Mouse (Mus musculus) layer of hippocampus, adult 9-10 months (tissue): Measurements from ENCODE around the gene Slc25a17.

Source experiments
- DNase-seq: peaks from one replicate; pipeline ENCODE4 v3.0.0; 2022; ENCODE audit warnings: low spot score

Gene Slc25a17

DNA sequence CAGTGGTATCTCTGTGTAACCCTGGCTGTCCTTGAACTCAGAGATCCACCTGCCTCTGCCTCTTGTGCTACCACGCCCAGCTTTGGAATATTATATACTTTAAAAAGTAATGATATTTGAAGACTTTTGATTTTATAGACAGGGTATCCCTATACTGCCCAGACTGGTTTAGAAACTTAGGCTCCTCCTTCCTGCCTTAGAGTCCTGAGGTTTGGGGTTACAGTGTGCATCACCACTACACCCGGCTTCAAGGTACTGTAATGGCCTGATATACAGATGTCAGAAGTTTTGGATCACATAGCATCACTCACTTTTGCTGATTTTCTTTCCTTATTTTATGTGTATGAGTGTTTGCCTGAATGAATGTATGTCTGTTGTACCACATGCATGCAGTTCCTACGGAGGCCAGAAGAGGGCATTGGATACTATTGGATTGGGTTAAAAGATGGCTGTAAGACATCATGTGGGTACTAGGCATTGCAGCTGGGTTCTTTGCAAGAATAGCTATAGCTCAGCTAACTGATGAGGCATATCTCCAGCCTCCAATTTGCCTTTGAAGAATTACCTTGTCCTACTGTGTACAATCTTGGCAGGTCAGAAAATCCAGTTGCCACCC, 5.4 kb downstream of the Slc25a17 start:
- no peak for DNase-seq

DNA sequence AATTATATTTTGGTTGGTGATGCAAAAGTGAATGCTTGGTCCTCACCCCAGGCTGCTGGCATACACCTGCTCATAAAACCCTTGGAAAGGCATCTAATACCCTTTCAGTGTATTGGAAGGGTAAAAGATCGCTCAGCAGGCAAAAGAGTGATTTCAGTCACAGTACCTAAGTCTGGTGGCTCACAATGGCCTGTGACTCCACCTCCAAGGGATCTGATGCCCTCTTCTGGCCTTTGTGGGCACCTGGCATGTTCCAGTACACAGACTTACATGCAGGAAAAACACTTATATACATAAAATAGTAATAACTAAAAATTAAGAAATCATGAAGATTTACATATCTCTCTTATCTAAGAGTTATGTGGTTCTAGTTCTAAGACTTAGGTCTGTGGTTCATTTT, 8.0 kb downstream of the Slc25a17 start:
- no peak for DNase-seq

DNA sequence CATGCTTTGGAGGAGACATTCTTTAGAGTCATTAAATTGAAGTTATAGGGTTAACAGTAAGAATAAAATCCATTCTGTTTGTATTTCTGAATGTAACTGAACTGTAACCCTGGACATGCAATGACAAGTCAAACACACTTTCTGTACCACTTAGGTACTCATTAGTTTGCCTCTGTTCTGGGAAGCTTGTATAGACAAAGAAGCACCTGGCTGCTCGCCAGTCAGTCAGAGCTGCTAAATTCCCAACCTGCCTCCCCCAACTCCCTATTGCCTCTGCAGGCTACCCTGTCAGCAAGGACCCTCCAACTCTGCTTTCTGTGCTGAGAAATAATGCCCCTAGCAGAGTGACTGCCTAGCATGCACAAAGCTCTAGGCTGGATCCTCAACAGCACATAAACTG, 10.2 kb downstream of the Slc25a17 start:
- DNase-seq: no peak

DNA sequence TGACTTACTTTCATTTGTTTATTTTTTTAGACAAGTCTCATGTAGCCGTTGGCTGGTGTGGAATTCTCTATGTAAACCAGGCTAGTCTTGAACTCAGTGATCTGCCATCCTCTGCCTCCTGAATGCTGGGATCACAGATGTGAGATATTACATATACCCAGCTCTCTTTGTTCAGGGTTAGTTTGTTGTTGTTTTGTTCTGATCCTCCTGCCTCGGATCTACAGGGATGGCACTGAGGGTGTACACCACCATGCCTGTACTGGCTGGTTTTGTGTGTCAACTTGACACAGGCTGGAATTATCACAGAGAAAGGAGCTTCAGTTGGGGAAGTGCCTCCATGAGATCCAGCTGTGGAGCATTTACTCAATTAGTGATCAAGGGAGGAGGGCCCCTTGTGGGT, 12.2 kb downstream of the Slc25a17 start:
- no peak for DNase-seq

DNA sequence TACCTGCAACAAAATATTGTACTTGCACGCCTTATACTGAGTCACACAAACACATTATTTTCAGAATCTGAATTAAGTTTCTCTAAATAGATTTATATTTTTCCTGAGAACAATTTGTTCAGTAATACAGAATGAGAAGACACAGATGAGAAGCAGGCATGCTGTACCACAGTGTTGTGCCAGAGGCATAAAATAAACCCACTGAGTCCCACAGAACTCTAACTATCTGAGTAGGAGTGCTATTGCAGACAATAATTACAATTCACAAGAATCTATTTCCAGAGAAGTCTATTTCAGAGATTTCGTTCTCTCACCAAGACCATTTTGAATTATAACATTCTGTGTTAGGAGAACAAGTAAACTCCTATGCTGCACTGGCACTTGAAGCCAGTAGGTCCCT, 13.1 kb downstream of the Slc25a17 start:
- DNase-seq: no peak

DNA sequence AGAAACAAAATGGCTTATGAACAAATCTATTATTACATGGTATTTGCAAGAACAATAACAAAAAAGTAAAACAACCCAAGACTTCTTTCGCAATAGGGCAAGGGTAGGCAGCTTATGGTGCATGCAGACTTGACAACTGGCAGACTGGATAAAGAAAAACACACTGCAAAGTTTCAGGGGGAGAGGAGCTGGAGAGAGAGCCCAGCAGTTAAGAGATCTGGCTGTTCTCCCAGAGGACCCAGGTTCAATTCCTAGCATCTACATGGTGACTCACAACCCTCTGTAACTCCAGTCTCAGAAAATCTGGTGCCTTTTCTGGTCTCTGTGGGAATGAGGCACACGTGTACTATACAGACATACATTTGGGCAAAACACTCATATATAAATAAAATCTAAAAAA, 19.2 kb downstream of the Slc25a17 start:
- DNase-seq: no peak

DNA sequence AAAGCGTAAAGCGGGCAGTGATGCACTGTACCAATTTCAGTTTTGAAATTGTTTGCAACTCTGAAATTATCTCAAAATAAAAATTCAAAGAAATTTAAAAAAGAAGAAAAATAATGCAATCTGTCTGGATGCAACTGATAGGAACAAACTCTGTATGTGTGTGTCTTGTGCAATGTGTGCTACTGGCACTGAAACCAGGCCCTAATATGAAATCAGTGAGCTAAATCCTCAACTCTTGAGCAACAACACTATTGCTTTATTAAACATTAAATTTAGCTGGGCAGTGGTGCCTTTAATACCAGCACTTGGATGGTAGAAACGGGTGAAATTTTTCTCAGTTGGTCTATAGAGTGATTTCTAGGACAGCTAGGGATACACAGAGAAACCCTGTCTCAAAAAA, 21.5 kb downstream of the Slc25a17 start:
- DNase-seq: no peak

DNA sequence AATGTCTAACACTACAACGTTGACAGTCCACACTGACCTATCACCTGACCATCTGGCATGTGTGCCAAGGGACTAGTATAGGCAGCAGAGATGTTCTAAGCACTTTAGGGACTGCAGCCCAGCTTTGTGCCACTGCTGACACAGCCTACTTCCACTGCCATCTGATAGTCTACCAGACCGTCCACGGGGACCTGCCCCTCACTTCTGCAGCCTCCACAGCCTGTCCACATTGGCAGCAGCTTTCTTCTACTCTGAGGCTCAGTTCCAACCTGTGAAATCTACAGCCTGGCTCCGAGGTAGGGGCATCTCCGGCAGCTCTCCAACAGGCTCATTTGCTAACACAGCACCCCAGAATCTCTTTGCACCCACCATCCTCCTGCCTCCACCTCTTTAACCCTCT, 24.1 kb downstream of the Slc25a17 start:
- no peak for DNase-seq

DNA sequence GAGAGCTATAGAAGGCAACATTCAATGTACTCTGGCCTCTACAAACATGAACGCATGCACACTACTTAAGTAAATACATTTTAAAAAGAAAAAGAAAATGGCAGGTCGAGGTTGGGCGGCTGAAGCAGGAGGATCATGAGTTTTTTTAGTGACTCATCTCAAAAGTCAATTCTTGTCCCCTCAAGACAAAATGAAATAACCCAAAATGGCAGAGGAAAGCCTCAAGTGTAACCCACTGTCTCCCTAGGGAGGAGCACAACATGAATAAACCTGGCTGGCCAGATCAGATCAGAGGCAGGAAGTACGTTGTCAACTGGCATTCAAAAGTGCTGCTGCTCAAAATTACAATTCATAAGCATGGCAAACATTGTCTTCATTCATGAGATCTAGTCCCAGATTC, 28.1 kb downstream of the Slc25a17 start:
- DNase-seq: no peak

DNA sequence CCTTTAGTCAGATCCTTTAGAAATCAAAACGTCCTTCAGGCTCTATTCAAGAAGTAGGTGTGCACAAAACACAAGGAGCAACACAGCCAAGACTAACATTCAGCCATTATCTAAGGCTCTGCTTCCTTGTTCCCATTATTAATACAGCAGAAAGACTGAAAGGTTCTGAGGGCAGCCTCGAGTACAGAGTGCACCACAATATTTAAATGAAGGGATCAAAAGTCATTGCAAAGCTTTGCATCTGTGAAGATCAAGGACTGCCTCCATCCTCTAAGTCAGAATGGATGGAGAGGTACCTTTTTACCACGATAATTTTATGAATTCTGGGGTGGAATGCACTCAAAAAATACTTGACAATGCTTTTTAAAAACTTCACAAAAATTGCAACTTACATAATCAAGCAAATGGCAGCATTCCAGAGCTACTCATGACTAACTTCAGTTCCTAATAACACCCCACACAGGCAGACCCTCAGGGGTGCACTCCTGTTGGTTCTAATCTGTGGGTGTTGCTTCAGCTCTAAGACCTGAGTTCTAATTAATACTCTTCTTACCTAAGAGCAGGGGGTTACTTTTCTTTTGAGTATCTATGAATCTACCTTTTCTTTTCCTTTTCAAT, 29.7 kb downstream of the Slc25a17 start:
- DNase-seq: no peak

DNA sequence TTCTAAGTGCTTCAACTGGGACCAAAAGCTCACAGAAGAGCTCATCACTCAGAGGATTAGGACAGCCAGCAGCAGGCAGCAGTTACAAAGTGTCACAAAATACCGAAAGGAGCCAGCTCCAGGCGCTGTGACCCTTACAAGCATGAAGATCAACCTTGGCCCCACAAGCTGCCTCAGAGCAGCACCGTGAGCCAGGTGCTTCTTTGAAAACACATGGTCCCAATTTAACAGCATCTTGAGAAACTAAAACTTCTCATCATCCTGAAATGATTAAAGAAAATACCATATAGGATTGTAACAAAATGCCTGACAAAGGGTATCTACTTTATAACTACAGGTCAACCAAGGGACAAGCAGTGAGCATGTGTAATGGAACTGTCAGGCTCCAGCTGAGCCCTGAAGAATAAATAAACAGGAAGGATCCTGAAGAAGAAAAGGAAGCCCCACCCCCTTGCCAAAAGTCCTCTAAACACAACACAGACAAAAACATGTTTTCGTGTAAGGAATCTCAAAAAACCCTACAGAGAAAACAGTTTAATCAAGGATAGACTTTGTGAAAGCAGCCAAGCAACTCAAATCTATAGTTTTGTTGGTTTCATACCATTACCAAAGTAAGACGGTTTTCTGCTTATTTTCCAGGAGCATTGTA, 30.8 kb downstream of the Slc25a17 start:
- no peak for DNase-seq

DNA sequence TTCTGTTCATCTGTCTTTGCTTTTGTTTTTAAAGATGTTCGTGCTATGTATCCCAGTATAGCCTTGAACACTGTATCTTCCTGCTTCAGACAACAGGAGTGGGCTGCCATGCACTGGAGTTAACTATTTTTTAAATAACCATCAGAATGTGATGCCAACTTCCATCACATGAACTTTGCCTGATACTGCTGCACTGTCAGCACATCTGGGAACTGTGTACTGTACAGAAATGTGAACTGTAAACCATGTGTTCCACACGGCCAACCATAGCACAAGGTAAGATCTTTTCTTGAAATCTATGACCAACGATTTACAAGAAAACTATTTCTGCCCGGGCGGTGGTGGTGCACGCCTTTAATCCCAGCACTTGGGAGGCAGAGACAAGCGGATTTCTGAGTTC, 33.1 kb downstream of the Slc25a17 start:
- no peak for DNase-seq

DNA sequence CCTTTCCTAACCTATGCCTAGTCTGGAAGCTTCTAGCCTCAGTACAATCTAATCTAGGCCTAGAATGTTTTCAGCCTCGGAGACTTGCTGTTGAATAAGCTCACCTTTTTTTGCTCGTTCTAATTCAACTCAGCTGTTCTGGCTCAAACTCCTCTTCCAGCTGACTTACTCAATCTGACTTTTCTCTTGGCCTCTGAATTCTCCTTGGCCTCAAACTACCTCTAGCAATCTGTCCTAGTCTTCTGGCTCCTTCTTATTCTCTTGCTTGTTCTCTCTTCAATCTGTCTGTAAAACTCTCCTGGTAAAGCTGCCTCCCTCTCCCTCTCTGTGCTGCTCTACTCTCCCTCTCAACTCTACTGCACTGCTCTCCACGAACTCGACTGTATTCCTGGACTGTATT, 35.6 kb downstream of the Slc25a17 start:
- no peak for DNase-seq

DNA sequence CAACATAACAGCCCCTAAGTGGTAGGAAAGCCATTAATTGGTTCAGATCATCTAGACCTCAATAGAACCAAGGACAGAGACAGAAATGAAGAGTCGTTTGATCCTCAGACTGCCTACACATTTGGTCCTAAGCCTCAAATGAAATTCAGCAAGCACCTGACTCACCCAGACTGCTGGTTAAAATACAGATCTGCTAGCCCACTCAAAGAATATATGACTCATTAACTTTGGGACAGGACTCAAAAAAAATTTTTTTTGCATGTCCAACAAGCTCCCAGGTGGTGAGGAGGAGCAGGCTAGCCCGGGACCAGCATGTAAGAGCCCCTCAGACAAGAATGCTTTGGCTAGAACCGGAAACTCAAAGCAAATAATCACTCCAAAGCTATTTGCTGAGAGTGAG, 40.5 kb downstream of the Slc25a17 start:
- DNase-seq: no peak

DNA sequence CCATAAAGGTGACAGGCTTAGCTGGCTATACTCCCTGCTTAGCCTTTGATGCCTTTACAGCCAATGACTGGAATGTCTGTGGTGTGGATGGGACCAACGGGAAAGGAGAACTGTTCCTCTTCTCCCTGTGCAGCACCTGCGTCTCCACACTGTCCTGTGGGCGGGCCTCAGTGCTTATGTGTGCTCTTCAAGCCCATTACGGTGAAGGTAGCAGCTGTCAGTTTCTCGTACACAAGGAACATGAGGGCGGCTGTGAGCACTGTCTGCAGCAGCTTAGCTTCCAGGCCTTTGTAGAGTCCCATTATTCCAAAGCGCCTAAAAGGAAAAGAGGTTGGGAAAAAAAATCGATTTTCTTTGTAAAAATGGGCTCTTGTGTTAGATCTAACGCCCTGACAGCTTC, 41.1 kb downstream of the Slc25a17 start:
- no peak for DNase-seq

DNA sequence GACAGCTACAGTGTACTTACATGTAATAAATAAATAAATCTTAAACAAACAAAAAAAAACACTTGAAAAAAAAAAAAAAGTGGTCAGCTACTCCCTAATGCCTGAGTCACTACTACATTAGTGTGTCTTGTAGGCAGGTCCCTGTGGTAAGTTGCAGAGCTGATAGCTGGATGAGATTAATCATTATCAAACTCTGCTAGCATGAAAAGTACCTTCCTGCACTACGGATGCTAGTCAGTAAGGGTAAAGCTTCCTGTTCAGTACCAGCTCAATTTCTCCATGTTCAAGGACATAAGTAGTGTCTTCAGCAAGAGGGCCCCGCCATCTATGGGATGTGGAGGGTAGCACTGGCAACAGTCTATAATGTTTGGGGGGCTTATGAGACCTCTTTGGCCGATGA, 46.7 kb downstream of the Slc25a17 start:
- DNase-seq: no peak

DNA sequence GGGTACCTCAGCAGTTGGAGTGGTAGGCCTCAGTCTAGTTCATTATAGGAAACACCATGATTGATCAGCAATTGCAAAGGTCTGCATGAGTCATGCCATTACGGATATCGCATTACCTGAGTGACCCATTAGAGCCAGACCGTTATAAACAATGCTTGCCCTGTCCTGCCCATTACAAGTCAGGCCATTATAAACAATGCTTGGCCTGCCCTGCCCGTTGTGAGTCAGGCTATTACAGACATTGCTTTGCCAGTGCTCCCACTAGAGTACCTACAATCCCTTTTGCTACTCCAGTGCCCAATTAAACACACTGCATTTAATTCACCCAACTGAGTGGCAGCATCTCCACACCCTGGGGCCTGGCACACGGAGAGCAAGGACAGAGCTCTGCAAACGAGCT, 49.6 kb downstream of the Slc25a17 start:
- DNase-seq: no peak

DNA sequence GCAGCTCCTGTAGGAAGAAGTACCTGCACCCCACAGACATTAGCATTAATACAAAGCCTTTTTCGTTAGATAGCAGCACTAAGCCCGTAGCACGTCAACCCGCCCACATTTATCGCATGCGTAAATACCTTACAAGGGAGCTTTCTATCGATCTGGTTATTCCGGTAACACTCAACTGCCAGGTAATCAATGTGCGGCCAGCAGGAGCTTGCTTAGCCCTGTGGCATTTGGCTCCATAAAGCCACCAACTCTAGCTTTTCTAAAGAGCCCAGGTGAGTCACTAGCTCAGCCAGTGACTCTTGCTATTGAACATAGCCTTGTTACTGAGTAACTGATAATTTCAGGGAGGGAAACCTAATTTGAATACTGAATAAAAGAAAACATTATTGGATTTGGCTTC, 50.3 kb downstream of the Slc25a17 start:
- DNase-seq: no peak

DNA sequence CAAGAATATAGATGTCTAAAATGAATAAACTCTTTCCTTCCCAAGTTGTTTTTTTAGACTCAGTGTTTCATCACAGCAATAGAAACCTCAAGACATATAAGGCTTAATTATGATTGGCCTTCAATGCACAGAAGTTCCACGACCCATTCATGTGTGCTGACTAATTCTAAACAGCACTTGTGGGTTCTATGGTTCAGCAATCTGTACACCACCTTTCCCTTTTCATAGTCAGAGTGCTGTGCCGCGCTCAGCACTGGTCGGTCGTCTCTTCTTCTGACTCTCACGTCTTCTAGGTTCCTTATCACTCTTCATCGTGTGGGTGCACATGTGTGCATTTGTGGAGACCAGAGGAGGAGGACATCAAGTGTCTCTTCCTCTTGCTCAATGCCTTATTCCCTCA, 52.6 kb downstream of the Slc25a17 start:
- DNase-seq: no peak

DNA sequence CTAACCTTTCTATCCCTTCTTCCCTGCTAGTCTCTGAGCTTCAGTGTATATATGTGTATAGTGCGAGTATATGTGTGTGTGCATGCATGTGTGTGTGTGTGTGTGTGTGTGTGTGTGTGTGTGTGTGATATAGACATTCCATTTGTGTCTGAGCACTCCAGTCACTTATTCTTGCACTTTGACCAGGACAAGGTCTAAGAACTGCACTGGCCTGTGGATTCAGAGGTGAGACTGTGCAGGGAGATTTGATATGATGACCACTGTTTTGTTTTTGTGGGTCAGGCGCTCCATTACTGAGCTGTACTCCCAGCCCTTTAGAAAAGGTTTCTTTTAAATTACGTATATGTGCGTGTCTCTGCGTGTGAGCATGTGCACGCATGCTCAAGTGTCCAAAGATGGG, 54.1 kb downstream of the Slc25a17 start:
- no peak for DNase-seq

DNA sequence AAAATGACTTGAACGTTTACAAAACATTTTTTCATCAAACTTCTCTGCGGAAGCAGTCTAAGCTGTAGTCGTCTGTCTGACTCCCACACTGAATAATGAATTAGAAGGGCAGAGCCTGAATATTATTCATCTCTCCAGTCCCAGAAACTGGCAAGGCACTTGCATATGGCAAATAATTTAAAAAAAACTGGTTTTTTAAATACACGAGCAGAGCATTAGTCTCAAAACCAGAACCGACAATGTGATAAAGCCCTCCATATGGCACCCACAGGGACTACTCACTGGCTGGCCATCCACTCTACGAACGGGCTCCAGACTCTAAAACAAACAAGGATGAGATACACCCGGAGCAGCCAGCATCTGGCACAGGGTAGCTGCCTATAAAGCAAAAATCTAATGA, 55.6 kb downstream of the Slc25a17 start:
- no peak for DNase-seq

DNA sequence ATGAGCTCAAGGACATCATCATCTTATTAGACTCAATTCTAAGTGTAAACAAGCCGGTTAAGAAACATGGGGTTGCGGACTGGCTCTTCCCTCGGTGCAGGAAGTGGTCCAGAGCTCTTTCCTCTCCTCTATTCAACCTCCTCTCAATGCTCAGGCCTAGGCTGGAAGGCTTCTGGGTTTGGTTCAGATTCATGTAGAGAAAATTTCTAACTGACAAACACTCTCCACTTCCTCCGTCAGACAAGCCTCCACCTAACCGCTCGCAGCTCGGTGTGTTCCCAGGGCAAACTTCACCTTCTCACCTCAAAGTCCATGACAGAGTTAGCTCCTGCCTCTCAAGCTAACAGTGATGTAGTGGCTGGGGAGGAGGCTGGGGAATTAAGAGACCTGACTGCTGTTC, 56.6 kb downstream of the Slc25a17 start:
- no peak for DNase-seq

DNA sequence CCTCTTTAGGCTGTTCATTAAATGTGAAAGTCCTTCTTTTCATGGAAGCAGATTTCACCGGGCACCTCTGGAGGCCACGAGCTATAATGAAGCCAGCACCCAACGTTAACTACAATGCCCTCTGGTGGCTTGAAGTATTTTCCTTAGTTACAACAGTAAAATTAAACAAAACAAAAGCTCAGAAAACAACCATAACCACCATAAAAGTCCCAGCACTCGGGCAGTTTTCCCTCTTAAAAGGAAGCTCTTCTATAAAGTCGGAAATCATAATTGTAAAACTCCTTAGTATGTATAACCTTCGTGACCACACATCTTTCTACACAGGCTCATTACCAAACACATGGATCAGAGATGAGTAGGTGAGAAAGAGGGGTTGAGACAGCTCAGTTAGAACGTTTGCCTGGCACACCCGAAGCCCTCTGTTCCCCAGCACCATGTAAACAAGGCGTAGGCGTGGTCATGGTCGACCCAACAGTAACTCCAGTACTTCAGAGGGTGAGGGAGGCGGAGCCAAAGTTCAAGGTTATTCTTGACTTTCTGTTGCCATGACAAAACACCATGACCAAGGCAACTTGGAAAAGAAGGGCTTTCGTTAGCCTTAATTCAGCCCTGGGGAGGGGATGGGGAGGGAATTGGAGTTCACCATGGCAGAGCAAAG, 58.3 kb downstream of the Slc25a17 start:
- peak; percentile 42 for DNase-seq
